Mouse (Mus musculus): Measurements from ENCODE around the gene Actn2. TPM values are rescaled to one million over a fixed set of nuclear protein-coding genes. Genes with fewer than 3 reads are reported as not detected.

The Actn2 gene
- not detected in 2 replicates for total RNA-seq (2014; fragmentation: Nextera tagmentation)
- total RNA-seq (2017), result not detected in 2 replicates

DNA sequence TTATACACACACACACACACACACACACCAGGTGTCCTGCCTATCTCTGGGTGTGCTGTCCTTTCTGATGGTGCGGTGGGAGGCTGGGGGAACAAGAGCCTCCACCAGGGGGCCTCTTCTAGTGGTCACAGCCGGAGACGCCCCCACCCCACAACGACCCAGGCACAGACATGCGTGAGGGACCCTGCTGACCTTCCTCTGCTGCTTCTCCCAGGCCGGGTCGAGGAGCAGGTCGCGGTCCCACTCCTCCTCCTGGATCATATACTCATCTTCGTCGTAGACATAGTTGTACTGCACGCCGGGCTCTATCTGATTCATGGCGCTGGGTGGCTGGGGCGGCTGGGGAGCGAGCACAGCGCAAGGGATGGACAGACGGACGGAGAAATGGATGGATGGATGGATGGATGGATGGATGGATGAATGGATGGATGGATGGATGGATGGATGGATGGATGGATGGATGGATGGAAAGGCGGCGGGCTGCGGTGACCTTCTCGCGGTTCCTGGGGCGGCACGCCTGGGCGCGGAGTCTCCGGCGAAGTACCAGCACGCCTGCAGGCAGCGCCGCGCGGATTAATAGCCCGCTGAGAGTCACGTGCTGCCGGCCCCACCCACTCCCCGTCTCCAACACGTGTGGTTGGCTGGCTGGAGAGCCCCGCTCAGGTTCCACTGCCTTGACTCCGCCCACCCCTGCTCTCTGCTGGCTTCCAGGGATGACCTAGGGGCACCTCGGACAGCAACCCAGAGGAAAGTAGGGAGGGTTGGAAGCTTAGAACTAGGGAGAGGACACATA is at the start of gene Actn2:
Gene Actn2, minus strand, starts transcription at position 578 of the 793 bp plus-strand sequence.
- peak; percentile 99 for ATAC-seq (replicated peaks; ENCODE audit: poor library complexity, severe bottlenecking)

DNA sequence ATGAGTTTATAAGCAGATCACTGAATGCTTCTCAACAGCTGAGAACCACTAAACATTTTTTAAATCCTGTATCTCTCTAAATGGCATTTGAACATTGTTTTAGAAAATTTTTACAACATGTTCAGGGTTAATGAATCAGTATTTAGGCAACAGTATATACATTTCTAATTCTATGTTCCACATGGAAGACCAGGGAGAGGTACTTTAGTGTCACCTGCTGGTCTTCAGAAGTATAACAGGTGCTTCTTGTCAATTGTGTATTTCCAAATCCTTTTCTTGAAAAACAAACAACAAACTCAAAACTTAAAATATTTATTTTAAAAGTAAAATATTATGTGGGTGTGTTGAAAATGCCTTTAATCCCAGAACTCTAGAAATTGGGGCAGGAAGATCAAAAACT is 45.7 kb upstream of the Actn2 start:
- ATAC-seq (replicated peaks; ENCODE audit: poor library complexity, severe bottlenecking), result peak; percentile 84

DNA sequence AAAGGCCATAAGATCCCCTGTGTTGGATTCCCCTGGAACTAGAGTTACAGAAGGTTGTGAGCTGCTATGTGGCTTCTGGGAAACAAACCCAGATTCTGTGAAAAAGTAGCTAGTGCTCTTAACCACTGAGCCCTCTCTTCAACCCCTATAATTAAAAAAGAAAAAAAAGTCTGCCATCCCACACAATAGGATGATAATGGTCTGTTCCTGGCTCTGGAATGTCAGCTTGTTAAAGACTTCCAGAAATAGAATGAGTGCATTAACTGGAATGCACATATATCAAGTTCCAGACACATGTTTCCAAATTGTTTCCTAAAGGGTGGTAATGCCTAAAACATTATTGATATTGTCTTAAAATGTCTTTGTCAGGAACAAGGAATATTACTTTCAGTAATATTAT is 44.2 kb upstream of the Actn2 start:
- no peak for ATAC-seq (replicated peaks; ENCODE audit: poor library complexity, severe bottlenecking)

DNA sequence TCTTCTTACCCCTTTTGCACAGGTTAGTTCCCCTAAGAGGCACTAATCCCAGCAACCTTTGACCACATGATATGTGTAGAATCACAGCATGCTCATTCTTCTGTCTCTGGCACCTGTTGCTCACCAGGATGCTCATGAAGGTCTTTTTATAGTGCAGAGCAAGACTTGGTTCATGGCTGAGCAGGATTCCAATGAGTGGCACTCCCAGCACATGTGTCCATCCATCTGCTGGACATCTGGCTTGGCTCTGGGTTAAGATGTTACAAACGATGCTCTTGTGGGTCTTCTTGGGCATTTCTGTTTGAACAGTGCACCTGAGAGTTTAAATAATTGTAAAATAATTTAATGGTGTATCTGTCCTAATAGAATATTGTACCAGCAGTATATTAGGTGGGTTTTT is 36.2 kb upstream of the Actn2 start:
- ATAC-seq (replicated peaks; ENCODE audit: poor library complexity, severe bottlenecking), result no peak

DNA sequence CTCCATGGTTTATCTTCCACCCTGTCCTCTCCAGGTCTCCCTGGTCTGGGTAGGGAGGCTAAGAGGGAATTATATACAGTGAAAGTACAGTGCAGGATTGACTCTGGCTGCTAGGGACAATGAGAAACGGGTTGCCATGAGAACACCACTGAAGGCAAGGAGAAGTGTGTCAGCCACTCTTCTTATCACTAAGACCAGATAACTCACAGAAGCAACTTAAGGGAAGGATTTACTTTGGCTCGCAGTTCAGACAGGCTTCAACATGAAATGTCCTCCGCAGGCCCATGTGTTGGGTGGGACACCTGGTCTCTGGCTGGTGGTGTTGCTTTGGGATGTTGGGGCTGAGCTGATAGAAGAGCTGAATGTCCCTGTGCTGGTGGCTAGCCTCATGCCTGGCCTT is 32.2 kb upstream of the Actn2 start:
- no peak for ATAC-seq (replicated peaks; ENCODE audit: poor library complexity, severe bottlenecking)

DNA sequence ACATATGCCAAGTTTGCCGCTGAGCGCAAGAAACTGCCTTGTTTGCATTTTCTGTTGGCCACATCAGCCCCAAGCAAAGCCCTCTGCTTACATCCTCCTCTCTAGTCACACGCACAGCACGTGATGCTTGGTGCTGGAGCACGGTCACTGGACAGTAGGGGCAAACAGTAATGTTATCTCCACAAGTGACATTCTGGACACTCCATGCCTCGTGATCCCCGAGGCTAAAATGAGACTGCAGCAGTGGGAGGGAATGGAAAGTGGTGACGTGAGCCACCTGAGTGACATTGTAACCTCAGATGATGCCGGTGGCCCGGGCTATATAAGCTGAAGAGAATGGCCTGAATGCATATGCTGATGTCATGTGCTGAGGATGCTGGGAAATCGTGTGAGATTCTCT is 29.4 kb upstream of the Actn2 start:
- ATAC-seq (replicated peaks; ENCODE audit: poor library complexity, severe bottlenecking), result no peak

DNA sequence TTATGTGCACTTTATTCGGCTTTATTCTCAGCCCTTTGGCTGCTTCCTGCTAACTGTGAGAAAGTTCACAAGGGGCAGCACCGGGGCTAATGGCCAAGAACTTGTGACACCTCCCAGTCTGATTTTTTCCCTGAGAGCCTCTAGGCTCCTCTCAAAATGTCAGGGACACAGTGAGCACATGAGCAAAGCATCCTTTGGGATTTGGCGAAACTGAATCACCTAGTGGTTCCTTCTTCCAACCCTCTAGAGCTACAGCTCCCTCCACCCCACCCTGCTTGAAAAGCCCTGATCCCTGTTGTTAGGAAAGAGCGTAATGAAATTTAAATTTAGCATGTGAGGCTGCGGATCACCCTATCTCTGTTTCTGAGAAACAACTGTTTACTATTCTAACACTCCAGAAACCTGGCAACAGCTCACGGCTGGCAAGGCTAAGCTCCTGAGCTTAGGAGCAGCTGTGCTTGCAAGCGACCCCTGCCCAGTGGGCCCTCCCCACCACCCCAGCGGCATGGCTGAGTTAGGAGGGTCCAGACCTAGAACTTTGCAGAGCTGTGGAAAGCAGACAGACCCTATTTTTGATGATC is 28.6 kb upstream of the Actn2 start:
- ATAC-seq (replicated peaks; ENCODE audit: poor library complexity, severe bottlenecking), result no peak

DNA sequence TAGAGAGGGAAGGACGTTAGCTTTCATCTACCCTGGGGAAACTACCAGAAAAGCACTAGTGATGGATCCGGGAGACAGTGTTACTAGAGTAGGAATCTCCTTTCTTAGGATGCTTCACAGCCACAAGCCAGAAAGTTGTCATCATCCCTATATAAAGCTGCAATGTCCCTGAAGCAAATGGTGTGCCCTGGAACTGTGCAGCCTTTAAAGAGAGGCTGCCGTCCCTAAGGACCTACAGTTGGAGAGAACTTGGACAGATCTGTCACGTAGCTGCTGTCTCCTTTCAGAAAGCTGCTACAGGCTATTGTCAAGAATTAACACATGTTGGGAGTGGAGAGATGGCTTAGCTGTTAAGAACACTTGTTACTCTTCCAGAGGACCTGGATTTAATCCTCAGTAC is 20.9 kb upstream of the Actn2 start:
- no peak for ATAC-seq (replicated peaks; ENCODE audit: poor library complexity, severe bottlenecking)

DNA sequence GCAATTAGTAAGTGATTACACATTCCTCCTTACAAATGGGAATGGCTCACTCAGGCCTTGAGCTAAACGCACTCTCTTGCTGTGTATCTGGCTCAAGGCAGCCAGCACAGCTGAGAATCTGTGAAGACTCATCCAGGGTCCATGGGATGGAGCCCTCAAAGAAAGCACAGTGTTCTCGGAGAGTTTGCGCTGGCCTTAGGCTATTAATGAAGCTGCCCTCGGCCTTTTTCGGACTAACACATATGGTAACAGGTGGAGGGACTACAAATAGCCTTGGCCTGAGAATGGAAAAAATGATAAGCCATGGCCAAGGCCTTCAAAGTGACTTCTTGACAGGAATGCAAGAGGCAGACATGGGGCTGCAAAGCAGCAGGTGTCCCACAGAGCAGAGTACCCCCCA is 17.0 kb upstream of the Actn2 start:
- no peak for ATAC-seq (replicated peaks; ENCODE audit: poor library complexity, severe bottlenecking)

DNA sequence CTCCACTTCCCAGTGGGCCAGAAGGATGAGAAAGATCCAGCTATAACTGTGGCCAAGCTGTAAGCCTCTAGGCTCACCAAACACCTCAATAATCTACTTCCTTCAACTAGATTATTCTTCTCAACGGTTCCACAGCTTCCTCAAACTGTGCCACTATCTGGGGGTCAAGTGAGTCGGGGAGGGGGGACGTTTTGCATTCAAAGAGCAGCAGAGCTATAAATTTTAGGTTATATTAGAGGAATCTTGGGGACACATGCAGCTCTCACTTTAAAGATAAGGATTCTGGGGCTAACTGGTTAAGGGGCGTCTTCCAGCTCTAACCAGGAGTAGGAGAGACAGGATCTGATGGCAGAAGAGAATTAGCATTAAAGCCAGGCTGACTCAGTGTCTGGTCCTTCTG is 15.6 kb upstream of the Actn2 start:
- no peak for ATAC-seq (replicated peaks; ENCODE audit: poor library complexity, severe bottlenecking)

DNA sequence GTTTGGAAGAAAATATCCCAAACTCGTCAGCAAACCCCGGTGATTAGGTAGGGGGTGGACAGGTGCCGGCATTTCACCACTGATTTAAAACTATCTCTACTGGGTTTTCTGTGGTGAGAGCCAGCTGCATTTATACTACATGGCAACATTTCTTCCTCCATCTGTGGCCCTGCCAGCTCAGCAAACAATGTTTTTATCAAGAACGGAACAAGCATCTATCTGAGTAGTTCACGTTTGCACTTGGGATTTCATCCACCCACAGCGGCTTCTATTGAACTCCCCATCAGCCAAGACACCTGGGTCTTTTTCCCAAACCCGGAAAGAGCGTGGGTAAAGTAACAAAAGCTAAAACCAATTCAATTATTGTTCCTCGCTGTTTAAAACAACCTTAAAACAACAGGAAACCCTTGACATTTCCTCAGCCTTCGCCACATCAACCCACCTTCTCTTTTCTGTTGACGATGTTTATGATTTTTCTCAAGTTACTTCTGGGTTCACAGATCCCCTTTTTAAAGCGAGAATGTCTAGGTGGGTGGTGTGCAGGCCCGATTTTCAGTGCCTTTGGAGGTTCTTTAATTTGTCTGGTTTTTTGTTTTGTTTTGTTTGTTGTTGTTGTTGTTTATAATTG is 8.8 kb upstream of the Actn2 start:
- no peak for ATAC-seq (replicated peaks; ENCODE audit: poor library complexity, severe bottlenecking)

DNA sequence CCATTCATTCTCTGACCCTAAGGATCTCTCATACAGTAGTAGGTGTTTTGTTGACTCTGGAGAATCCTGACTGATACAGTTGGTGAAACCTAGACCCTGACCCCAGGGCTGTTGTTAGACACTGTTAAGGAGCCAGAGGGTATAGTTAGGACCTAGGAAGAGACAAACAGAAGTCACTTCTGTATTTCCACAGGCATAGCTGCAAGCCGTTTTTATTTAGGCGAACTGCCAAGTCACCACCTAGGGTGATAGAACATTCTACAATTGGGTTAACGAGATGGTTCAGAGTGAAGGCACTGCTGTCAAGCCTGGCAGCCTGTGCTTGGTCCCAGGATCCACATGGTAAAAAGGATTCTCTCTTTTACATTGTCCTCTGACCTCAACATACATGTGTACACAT is 6.3 kb upstream of the Actn2 start:
- no peak; the same call in 1 of the 2 replicates for ATAC-seq (replicated peaks; ENCODE audit: poor library complexity, severe bottlenecking)

DNA sequence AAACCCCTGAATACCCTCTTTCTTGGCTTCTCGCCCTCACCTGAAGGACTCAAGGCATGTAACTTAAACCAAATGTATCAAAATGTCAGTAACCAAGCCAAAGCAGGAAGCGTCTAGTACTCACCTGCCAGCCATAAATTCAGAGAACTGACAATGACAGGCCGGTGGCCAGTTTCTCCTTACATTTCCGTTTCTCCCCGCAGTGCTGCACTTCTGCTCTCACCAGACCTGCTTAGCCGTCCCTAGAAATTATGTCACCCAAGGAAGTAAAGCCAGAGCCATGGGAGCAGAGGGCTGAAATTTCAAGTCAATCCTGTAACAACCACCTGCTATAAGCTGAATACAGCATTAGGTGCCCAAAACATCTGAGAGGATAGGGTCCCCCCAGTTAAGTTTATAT is 887 bp upstream of the Actn2 start:
- ATAC-seq (replicated peaks; ENCODE audit: poor library complexity, severe bottlenecking), result peak; percentile 34

DNA sequence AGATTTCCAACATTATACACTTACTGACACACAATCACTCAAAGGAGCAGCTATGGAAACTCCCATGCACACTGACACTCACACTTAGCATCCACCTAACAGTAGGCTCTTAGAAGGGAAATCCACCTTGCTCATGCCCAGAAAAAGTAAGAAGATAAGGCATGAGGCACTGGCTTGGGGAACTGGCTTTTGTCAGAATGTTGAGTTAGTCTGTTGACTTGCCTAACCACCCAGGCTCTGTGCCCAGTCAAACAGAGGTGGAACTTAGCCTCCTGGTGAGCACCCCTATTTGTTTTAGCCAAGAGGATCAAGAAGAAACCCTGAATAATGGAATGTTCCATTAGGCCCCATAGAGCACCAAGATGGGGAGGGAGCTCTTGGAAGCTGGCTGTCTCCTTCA is 1.1 kb downstream of the Actn2 start:
- ATAC-seq (replicated peaks; ENCODE audit: poor library complexity, severe bottlenecking), result no peak

DNA sequence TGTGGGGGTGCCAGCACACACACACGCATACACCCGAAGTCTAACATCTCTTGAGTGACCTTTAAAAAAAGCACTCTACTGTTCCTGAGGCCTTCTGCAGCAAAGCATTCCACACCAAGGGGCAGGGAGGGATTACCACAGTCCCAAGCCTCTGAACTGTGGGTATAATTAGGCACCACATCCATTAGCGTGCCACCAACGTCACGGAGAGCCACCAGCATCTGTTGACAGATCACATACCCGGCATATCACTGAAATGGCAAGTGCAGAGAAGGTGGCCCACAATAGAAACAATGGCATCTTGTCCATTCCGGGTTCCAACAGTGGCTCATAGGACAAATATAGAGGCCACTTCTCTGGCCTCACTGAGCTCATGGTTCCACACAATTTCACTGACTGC is 2.8 kb downstream of the Actn2 start:
- no peak for ATAC-seq (replicated peaks; ENCODE audit: poor library complexity, severe bottlenecking)

DNA sequence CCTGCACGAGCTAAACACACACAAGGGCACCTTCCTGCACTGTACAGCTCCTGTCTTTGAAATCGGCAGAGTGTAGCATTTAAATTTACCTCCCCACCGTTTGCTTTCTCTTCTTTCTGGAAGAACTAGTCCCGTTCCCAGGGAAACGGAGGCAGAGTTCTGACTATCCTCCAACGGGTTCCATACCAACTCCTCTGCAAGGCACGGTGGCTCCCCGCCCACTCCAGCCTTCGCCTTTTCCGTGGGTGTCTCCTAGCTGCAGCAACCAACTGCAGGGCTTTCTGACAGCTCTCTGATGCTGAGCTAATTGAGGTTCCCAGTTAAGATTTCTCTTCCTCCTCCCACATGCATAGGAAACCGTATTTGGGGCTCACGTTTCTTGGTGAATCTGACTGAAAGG is 6.5 kb downstream of the Actn2 start:
- ATAC-seq (replicated peaks; ENCODE audit: poor library complexity, severe bottlenecking), result no peak

DNA sequence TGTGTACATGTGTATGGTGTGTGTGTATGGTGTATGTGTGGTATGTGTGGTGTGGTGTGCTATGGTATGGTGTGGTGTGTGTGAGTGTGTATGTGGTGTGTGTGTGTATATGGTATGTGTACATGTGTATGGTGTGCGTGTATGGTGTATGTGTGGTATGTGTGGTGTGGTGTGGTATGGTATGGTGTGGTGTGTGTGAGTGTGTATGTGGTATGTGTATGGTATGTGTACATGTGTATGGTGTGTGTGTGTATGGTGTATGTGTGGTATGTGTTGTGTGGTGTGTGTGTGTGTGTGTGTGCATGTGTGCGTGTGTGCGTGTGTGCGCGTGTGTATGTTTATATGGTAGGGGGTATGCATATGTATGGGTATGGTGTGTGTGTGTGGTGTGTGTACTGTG is 9.0 kb downstream of the Actn2 start:
- ATAC-seq (replicated peaks; ENCODE audit: poor library complexity, severe bottlenecking), result no peak

DNA sequence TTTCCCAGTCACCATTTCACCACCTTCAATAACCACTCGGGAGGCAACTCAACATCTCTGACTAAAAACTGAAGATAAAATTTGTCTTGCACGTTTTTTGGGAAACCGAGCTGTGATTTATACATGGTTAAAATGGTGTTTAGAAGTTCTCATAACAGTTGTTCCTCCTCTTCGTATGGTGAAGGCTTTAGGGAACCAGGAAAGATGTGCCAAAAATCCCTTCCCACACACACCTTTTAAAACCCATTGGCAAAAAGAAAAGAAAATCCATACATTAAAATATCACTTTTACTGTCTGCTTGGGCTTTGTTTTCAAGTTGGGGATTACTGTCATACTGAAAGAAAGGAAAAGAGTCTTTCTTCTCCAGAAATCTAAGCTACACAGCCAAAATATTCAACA is 12.2 kb downstream of the Actn2 start:
- no peak for ATAC-seq (replicated peaks; ENCODE audit: poor library complexity, severe bottlenecking)

DNA sequence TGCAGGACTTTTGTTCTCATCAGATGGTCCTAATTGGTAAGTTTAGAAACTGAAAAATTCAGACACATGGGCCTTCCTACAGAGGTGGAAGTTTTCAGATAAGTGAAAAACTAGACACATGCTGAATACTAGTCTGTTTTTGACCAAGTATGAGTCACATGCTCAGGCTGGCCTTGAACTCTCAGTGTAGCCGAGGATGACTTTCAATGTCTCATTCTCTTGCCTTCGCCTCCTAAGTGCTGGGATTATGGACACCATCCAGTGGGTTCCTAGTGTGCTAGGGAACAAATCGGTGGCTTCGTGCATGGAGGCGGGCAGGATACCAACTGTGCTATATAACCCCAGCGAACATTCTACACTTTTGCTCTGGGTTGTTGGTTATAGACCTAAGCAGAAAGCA is 13.0 kb downstream of the Actn2 start:
- ATAC-seq (replicated peaks; ENCODE audit: poor library complexity, severe bottlenecking), result no peak

DNA sequence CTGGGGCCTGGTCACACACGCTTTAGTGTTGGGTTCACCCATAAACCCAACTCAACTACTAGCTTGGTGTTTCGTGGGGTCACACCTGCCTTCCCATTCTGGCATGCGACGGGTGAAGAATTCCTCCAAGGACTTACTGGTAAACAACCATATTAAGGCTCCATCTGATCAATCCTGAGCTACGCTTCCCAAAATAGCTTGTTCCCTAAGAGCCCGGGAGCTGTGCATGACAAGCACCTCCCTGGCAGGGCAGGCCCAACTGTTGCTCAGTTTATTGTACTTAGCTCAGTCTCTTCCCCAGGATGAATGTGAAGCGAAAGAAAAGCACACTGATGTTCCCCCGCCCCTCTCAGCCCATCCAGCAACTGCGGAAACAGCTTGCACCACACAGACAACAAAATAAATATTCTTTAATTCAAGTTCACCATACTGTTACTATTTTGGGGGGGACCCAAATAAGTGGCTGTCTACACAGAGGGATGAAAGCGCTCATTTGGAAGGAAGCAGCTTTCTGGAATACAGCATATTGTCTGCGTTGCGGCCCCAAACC is 17.4 kb downstream of the Actn2 start:
- ATAC-seq (replicated peaks; ENCODE audit: poor library complexity, severe bottlenecking), result no peak

DNA sequence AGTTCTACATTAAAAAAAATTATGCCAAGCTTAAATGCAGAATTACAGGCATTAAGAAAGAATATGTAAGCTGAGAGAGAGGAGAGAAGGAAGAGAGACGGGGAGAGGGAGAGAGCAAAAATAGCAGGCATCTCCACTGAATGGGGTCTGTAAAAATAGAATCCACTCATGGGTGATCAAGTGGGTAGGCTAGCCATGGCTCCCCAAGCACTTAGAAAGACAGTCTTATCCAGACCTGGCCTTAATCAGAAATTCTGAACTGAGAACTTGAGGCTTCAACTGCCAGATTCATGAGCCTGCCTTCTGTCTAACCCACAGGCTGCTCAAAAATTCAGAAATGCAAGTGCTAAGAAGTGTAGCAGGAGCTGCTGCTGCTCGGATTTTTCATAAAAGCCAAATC is 20.4 kb downstream of the Actn2 start:
- no peak for ATAC-seq (replicated peaks; ENCODE audit: poor library complexity, severe bottlenecking)
